Mouse (Mus musculus) C2C12 (cell line): ENCODE measurements around the gene Kalrn. TPM values are rescaled to one million over a fixed set of nuclear protein-coding genes. Genes with fewer than 3 reads are reported as not detected.

Experiments used
- H3K27me3 ChIP-seq: one replicate; pipeline ENCODE4 v1.6.1; 2011; ENCODE audit not compliant: control insufficient read depth, insufficient read depth, insufficient read length
- H3K36me3 ChIP-seq: one replicate; pipeline ENCODE4 v1.6.1; 2011; ENCODE audit not compliant: control insufficient read depth, insufficient read depth
- H3K4me3 ChIP-seq: one replicate; pipeline ENCODE4 v1.5.1; 2011; ENCODE audit warnings: mild to moderate bottlenecking, control low read depth; ENCODE audit not compliant: poor library complexity, insufficient read depth, severe bottlenecking
- H3K79me2 ChIP-seq: one replicate; pipeline ENCODE4 v1.6.1; 2011; ENCODE audit not compliant: control insufficient read depth, insufficient read depth
- H3K79me3 ChIP-seq: one replicate; pipeline ENCODE4 v1.6.1; 2011; ENCODE audit warnings: low read depth, control low read depth
- H3ac ChIP-seq: one replicate; pipeline ENCODE3; 2011; ENCODE audit warnings: low read depth; ENCODE audit not compliant: control insufficient read depth, insufficient read length
- CEBPB ChIP-seq: IDR thresholded peaks from one replicate; pipeline ENCODE4 v1.6.1; 2011; ENCODE audit warnings: low read depth, mild to moderate bottlenecking, control low read depth, moderate library complexity
- CTCF ChIP-seq: IDR thresholded peaks from one replicate; pipeline ENCODE4 v1.5.1; 2011; ENCODE audit not compliant: control insufficient read depth, insufficient read depth, insufficient read length
- FOSL1 ChIP-seq: IDR thresholded peaks from one replicate; pipeline ENCODE4 v1.8.0; 2011; ENCODE audit warnings: mild to moderate bottlenecking, low read length; ENCODE audit not compliant: poor library complexity, insufficient read depth, severe bottlenecking
- MAX ChIP-seq: IDR thresholded peaks from one replicate; pipeline ENCODE4 v1.6.1; 2011; ENCODE audit warnings: mild to moderate bottlenecking, control low read depth
- MYOD1 ChIP-seq: IDR thresholded peaks from one replicate; pipeline ENCODE4 v1.6.1; 2011; ENCODE audit warnings: low read depth; ENCODE audit not compliant: control insufficient read depth, insufficient read length
- MYOG ChIP-seq: IDR thresholded peaks from one replicate; pipeline ENCODE4 v1.6.1; 2011; ENCODE audit not compliant: control insufficient read depth, insufficient read length; ENCODE audit errors: extremely low read depth
- USF1 ChIP-seq: IDR thresholded peaks from one replicate; pipeline ENCODE4 v1.6.1; 2011; ENCODE audit warnings: low read depth, mild to moderate bottlenecking, control low read depth, moderate library complexity
- polyA plus RNA-seq: library from polyadenylated mRNA; unstranded; fragments of >200 nt; fragmentation: generic; extraction: Trizol; gene quantifications from one replicate; pipeline ENCODE4 v1.2.1, GENCODE M21; 2012; ENCODE audit warnings: missing spikeins

The Kalrn gene
- polyA plus RNA-seq, 1 experiment, result 8.6 TPM

DNA sequence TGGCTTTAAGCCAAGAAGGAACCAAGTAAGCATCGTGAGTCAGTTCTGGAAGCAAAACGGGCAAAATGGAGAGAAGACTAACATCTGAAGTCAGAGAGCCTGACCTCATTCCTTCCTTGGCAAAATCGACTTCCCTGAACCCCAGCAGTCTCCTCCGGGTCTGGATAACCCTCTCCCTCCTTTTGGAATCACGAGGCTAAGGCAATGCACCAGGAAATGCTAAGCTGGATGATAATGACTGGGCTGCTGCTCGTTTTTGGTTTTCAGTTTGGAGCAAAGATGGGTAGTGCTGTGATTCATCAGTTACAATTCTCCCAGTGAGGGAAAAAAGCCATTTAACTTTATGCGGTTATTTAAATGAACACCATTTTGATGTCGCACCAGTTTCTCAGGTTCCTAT is 344.0 kb downstream of the Kalrn start:
- H3K4me3 ChIP-seq, result no peak overlapping the region

DNA sequence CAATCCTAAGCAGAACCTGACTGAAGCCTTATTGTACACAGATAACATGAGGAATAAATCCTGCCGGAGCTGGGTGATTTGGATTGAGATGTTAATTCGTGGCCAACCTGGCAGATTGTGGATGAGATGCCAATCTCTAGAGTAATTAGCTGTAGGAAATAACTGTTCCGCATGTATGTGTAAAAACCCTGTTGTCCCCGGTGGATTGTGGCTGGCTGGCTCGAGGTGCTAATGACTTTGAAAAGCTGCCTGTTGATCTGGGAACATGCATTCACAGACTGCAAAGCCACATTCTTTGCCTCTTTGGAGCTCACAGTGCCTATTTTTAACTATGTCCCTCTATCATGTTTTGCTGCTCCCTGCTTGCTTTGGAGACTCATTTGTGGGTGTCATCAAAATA is 344.7 kb downstream of the Kalrn start:
- H3K4me3 ChIP-seq, result no peak overlapping the region
- H3K27me3 ChIP-seq, result no peaks in the 10 kb centered on the region
- no peak for TF ChIP-seq USF1
- TF ChIP-seq MYOG, result no peak
- no peak for TF ChIP-seq FOSL1
- H3K79me3 ChIP-seq, result no peaks in the 10 kb centered on the region
- no peaks in the 10 kb centered on the region for H3K36me3 ChIP-seq
- no peak overlapping the region for H3ac ChIP-seq
- no peaks in the 10 kb centered on the region for H3K79me2 ChIP-seq

More for the DNA sequence above, 344.0 kb downstream of the Kalrn start:
- TF ChIP-seq USF1 (no peak), CTCF (no peak), MYOD1 (no peak), MAX (no peak), CEBPB (no peak), FOSL1 (no peak), MYOG (no peak)
- Histone ChIP-seq H3K79me3 (no peaks in the 10 kb centered on the region), H3K79me2 (no peaks in the 10 kb centered on the region), H3ac (no peak overlapping the region), H3K36me3 (no peaks in the 10 kb centered on the region), H3K27me3 (no peaks in the 10 kb centered on the region)

DNA sequence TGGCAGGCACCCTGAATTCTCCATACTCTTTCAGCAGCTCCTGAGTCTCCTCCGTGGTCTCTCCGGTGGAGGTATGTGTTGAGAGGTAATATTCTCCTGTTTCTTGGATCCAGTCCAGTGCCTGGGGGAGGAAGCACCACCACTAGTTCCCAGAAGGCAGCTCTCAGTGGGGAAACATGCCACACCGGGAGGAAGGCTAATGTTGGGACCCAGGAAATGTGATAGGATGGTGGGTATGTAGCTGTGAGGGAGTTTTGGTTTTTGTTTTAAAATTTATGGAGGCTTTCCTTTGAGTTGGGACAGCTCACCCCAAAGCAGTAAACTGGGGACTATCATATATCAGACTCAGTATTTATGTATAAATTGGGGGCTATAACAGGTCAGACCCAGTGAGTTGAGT is 361.2 kb downstream of the Kalrn start:
- no peaks in the 10 kb centered on the region for H3K27me3 ChIP-seq

DNA sequence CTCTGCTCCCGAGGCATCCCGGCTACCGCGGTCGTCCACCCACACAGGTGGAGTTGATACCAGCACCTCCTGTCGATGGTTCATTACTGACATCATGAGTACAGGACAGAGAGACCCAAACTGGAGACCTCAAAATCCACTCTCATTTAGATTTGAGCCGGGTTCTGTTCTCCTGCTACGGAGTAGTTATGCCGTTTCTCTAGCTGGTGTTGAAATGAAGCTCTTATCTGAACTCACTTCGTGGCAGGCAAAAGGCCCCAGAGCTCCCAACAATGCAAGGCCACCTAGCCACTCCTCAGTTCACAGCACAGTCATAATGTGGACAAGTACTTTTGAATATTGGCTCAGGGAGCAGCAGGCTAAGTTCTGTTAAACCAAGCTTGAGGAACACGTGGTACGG is 362.1 kb downstream of the Kalrn start:
- H3K79me2 ChIP-seq, result no peaks in the 10 kb centered on the region
- no peak overlapping the region for H3K4me3 ChIP-seq
- TF ChIP-seq USF1, result no peak
- no peak for TF ChIP-seq CTCF
- TF ChIP-seq MYOD1, result no peak
- no peak for TF ChIP-seq MAX
- no peak for TF ChIP-seq FOSL1
- no peak for TF ChIP-seq MYOG
- no peak for TF ChIP-seq CEBPB
- H3ac ChIP-seq, result no peak overlapping the region
- H3K79me3 ChIP-seq, result no peaks in the 10 kb centered on the region
- H3K36me3 ChIP-seq, result no peaks in the 10 kb centered on the region
- H3K27me3 ChIP-seq, result no peaks in the 10 kb centered on the region

More for the DNA sequence above, 361.2 kb downstream of the Kalrn start:
- no peak overlapping the region for H3K4me3 ChIP-seq
- H3K79me3 ChIP-seq, result no peaks in the 10 kb centered on the region
- TF ChIP-seq USF1 (no peak), FOSL1 (no peak), CTCF (no peak), MAX (no peak), MYOG (no peak), CEBPB (no peak), MYOD1 (no peak)
- H3K36me3 ChIP-seq, result no peaks in the 10 kb centered on the region
- no peak overlapping the region for H3ac ChIP-seq
- H3K79me2 ChIP-seq, result no peaks in the 10 kb centered on the region

DNA sequence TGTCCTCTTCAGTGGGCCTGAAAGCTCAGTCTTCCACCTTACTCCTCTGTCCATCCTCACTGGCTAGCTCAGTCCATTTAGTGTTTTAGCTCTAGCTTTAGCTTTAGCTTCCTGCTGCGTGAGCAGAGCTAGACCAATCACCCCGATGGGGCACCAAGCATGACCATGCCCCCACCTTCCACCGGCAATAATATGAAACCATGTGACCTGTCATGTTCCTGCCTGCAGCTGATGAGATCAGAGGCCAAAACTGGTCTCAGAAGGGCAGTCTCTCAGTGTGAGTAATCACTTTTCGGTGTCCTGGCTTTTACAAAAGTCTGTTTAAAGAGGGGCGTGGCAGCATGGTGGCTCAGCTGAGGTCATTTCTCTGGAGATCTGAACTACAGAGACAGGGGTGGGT is 364.6 kb downstream of the Kalrn start:
- no peaks in the 10 kb centered on the region for H3K36me3 ChIP-seq

DNA sequence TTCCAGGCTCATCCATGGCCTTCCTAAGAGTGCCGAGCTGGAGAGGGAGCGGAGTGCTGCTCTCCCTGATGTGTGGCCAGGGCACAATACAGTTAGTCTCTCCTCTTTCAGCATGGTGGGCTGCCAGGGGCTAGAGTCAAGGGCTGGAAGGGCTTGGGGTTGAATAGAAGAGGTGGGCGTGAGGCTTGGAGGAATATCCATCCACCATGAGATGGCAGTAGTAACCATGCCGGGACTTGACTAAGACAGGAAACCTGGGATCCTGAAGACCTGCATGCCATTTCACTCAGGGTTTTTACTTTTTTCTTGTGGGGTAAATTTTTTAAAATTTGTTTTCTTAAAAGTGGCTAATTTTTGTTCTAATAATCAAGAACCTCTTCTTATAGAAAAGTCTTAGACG is 365.4 kb downstream of the Kalrn start:
- Histone ChIP-seq H3K4me3 (no peak overlapping the region), H3K79me3 (no peaks in the 10 kb centered on the region), H3K27me3 (no peaks in the 10 kb centered on the region), H3K36me3 (no peaks in the 10 kb centered on the region), H3ac (no peak overlapping the region), H3K79me2 (no peaks in the 10 kb centered on the region)
- TF ChIP-seq MYOG, result no peak
- TF ChIP-seq CEBPB, result no peak
- TF ChIP-seq FOSL1, result no peak
- no peak for TF ChIP-seq MYOD1
- TF ChIP-seq MAX, result no peak
- TF ChIP-seq CTCF, result no peak
- TF ChIP-seq USF1, result no peak

More for the DNA sequence above, 364.6 kb downstream of the Kalrn start:
- no peaks in the 10 kb centered on the region for H3K27me3 ChIP-seq
- H3K79me3 ChIP-seq, result no peaks in the 10 kb centered on the region
- no peaks in the 10 kb centered on the region for H3K79me2 ChIP-seq
- TF ChIP-seq USF1 (no peak), CEBPB (no peak), MYOG (no peak), MAX (no peak), CTCF (no peak), FOSL1 (no peak)
- no peak overlapping the region for H3K4me3 ChIP-seq
- H3ac ChIP-seq, result no peak overlapping the region
